Mouse (Mus musculus) testis, adult 2 months (tissue): ENCODE measurements around the gene Krt222.

Source experiments
- CTCF ChIP-seq: fragments of 200-500 bp; IDR thresholded peaks from 2 replicates; pipeline ENCODE4 v1.5.1; 2012; ENCODE audit warnings: low read depth, mild to moderate bottlenecking, inconsistent platforms, low read length, moderate library complexity; ENCODE audit not compliant: control insufficient read depth, insufficient read depth, insufficient replicate concordance
- POLR2A ChIP-seq: fragments of 200-500 bp; IDR thresholded peaks from 2 replicates; pipeline ENCODE4 v1.6.1; 2012; ENCODE audit warnings: low read depth, mild to moderate bottlenecking, inconsistent platforms, low read length, moderate library complexity; ENCODE audit not compliant: control insufficient read depth

DNA sequence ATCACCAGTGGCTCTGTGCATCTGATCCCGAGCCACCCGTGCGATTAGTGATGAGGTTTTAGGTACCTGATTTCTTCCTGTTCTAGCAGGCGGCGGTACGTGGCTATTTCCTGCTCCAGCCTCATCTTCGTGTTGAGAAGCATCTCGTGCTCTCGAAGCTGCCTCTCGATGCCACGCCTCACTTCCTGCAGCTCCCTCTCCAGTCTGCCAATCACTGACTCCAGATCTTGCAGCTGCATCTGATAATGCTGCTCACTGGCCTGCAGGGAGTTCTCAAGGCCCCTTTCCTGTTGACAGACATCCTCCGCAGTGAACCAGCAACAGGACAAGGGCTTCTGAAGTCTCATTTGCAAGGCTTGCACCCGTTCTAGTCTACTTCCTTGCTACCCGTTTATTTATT lies 5.4 kb downstream of the Krt222 start:
- TF ChIP-seq CTCF (no peak), POLR2A (no peak)
